Mouse (Mus musculus) liver, adult (tissue): ENCODE measurements at regions not wholly inside any gene's neighbourhood (a gene's known extent, or its start where the extent isn't known, plus 50 kb on each side); places are given as distances from the start of the nearest gene placed in this dataset.

Source experiments
- GATA4 ChIP-seq: IDR thresholded peaks from 2 replicates; pipeline ENCODE4 v1.6.1; 2014; ENCODE audit warnings: mild to moderate bottlenecking, low read length; ENCODE audit not compliant: insufficient replicate concordance

- no peak for TF ChIP-seq GATA4
Measured at GRCm38 (mm10) chr9:30803755-30804532, 118.3 kb downstream of the Adamts15 start.

- no peak for TF ChIP-seq GATA4
Measured at GRCm38 (mm10) chr9:30802826-30803225, 119.4 kb downstream of the Adamts15 start.

- TF ChIP-seq GATA4: no peak
Measured at GRCm38 (mm10) chr9:30794701-30795407, 127.4 kb downstream of the Adamts15 start.

- no peak for TF ChIP-seq GATA4
Measured at GRCm38 (mm10) chr9:30781221-30781620, 141.0 kb downstream of the Adamts15 start.

- TF ChIP-seq GATA4: no peak
Measured at GRCm38 (mm10) chr9:30777816-30778215, 144.4 kb downstream of the Adamts15 start.

- no peak for TF ChIP-seq GATA4
Measured at GRCm38 (mm10) chr9:30775161-30775560, 147.1 kb downstream of the Adamts15 start.

GRCm38 (mm10) chr9:30772456-30772855 lies 149.8 kb downstream of the Adamts15 start:
- no peak for TF ChIP-seq GATA4

- TF ChIP-seq GATA4: no peak
Measured at GRCm38 (mm10) chr9:30770436-30771173, 151.6 kb downstream of the Adamts15 start.

GRCm38 (mm10) chr9:30769435-30769729 lies 152.9 kb downstream of the Adamts15 start:
- no peak for TF ChIP-seq GATA4

GRCm38 (mm10) chr9:30768665-30769434 lies 153.4 kb downstream of the Adamts15 start:
- TF ChIP-seq GATA4: no peak

GRCm38 (mm10) chr9:30766701-30767100 lies 155.6 kb downstream of the Adamts15 start:
- no peak for TF ChIP-seq GATA4

- TF ChIP-seq GATA4: no peak
Measured at GRCm38 (mm10) chr9:30766171-30766570, 156.1 kb downstream of the Adamts15 start.

- no peak for TF ChIP-seq GATA4
Measured at GRCm38 (mm10) chr9:30765017-30765569, 157.2 kb downstream of the Adamts15 start.

- peak; percentile 49; the same call in 1 of the 2 replicates for TF ChIP-seq GATA4
Measured at GRCm38 (mm10) chr9:30762913-30763312, 159.3 kb downstream of the Adamts15 start.

- TF ChIP-seq GATA4: no peak
Measured at GRCm38 (mm10) chr9:30758121-30758520, 164.1 kb downstream of the Adamts15 start.
